Mouse (Mus musculus): Measurements from ENCODE around the gene Trim25.

GRCm38 (mm10) chr11:89051767-89052166 lies 52.6 kb downstream of the Trim25 start:
- TF ChIP-seq CTCF (IDR thresholded peaks at IDR 0.05; ENCODE audit: borderline replicate concordance, insufficient read depth, low read length) (no peak), POLR2A (IDR thresholded peaks at IDR 0.05; ENCODE audit: low read depth, low read length) (no peak)

All from embryonic fibroblast, embryonic 13.5 days (primary cell).